Mouse (Mus musculus) ZHBTc4 (cell line): ENCODE data around the gene Ccdc34.

Experiments
- DNase-seq: peaks from one replicate; pipeline ENCODE4 v3.0.0-alpha.2; 2011; ENCODE audit warnings: low read depth, low spot score

Ccdc34 gene

DNA sequence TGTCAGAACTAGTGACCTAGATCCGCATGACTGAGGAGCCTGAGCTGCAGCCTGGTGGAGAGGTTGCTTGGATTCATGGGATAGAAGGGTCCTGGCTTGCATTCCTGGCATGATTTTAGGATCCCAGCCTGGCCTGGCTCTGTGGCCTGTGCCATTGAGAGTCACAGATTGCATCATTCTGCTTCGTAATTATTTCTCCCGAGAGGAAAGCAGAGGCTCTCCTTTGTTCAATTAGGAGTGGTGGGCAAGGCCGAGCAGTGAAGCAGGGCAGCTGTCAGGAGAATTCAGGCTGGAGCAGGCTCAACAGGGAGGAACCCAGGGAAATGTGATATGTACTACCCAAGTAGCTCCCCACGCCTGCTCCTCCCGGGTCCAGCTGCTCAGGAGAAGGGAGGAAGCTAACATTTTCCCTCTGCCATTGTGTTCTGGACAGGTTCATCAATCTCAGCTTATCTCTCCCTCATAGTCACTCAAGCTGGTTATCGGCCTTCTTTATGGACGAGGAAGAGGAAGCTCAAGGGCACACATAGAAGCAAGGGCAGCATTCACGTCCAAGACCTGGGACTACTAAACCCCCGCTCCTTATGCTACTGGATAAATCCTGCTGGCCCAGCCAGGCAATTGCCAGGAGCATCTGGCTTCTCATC, 162.2 kb downstream of the Ccdc34 start:
- DNase-seq: no peak

GRCm38 (mm10) chr2:110180316-110180670, 162.7 kb downstream of the Ccdc34 start:
- no peak for DNase-seq

- DNase-seq: no peak
Measured at GRCm38 (mm10) chr2:110181666-110182065, 164.0 kb downstream of the Ccdc34 start.

GRCm38 (mm10) chr2:110182248-110182647, 164.6 kb downstream of the Ccdc34 start:
- no peak for DNase-seq

- DNase-seq: no peak
Measured at GRCm38 (mm10) chr2:110182795-110183486, 165.3 kb downstream of the Ccdc34 start.

GRCm38 (mm10) chr2:110184071-110184470, 166.5 kb downstream of the Ccdc34 start:
- DNase-seq: no peak

GRCm38 (mm10) chr2:110186427-110186980, 168.9 kb downstream of the Ccdc34 start:
- no peak for DNase-seq

DNA sequence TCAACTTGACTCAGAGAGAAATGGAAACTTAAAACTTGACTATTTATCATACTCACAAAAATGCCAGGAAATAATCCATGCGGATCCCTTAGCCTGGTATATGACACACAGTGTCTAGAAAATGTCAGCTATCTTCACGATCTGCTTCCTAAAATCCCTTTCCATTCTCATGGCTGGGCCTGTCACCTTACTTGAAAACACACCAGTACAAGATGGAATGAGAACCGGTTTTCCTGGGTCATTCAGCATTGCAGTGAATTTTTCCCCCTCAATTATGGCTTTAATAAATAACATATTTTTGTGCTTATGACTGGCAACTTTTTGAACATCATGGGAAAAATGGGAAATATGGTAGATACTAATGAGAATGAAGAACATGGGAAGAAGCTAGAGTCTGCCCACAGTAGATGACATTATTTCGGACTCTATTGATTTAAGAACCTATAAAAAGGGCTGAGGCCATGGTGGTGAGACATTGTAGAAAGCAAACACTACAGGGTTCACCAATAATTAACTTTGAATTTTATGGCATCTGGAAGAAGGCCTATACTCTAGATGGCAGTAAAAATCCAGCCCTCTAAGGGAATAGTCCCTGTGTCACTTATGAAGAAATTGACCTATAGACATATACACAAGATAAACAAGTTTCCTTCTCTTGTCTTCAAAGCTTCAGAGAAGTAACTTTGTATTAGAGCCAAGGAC, 171.2 kb downstream of the Ccdc34 start:
- DNase-seq: no peak

- no peak for DNase-seq
Measured at GRCm38 (mm10) chr2:110190416-110190815, 172.8 kb downstream of the Ccdc34 start.

GRCm38 (mm10) chr2:110191186-110191690, 173.6 kb downstream of the Ccdc34 start:
- no peak for DNase-seq

- peak; percentile 59 for DNase-seq
Measured at GRCm38 (mm10) chr2:110191965-110192701, 174.5 kb downstream of the Ccdc34 start.

DNA sequence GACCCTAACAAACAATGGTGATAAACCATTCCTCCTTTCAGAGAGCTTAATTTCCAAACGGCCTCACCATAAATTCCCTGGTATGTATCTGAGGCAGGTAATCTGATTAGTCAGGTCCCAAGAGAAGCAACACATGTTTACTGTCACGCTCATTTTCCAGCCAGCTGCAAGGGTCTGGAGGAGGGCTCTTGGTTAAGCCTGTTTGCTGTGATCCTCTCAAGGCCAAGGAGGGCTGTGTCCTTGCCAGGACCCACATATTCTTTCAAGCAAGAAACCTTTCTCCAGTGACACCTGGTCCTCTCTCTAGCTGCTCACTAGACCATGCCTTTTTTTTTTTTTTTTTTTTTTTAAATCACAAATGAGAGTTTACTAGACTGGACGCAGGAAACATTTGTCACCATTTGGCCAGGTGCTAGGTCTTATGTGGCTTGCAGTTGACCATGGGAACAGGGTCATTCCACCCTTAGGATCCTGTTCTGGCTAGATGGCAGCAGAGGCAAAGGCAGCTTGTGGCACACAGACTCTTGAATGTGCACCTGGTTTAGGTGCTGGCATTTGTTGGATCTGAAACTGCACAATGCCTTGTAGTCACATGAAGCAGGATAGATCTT, 175.2 kb downstream of the Ccdc34 start:
- no peak for DNase-seq

- DNase-seq: no peak
Measured at GRCm38 (mm10) chr2:110196551-110196950, 178.9 kb downstream of the Ccdc34 start.

DNA sequence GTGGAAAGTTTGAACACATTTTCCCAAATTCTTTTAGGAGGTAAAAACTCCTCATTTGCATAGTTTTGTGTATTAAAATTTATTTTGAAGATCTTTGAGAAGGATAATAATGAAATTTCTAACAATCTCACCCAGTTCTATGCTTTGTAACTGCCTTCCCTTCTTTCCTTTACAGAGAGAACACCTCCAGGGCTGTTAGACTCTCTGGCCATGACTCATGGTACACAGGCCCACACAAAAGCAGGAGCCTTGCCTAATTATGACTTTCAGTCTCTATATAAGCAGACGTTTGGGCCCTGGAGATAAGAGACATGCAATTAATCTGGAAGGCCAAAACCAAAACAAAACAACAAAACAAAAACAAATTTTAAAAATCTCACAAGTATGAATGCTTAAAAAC, 182.0 kb downstream of the Ccdc34 start:
- no peak for DNase-seq

- DNase-seq: no peak
Measured at GRCm38 (mm10) chr2:110201770-110202169, 184.2 kb downstream of the Ccdc34 start.

- no peak for DNase-seq
Measured at GRCm38 (mm10) chr2:110202716-110203497, 185.3 kb downstream of the Ccdc34 start.

DNA sequence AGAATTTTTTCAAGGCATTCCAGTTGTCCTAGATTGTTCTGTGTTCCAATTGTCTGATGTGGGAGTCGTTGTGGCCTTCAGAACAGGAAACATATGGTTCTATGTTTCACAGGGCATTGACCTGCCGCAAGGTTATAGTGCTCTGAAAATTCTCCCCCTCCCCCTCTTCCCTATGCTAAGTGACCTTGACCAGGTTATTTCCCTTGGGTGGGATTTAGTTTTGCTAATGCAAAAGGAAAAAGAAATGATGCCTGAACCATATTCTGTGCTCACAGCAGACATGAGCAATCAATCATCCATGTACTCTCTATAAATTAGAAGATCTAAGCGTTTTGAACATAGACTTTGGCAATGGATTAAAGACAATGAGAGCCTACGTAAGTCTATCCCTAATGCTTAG, 186.6 kb downstream of the Ccdc34 start:
- no peak for DNase-seq

DNA sequence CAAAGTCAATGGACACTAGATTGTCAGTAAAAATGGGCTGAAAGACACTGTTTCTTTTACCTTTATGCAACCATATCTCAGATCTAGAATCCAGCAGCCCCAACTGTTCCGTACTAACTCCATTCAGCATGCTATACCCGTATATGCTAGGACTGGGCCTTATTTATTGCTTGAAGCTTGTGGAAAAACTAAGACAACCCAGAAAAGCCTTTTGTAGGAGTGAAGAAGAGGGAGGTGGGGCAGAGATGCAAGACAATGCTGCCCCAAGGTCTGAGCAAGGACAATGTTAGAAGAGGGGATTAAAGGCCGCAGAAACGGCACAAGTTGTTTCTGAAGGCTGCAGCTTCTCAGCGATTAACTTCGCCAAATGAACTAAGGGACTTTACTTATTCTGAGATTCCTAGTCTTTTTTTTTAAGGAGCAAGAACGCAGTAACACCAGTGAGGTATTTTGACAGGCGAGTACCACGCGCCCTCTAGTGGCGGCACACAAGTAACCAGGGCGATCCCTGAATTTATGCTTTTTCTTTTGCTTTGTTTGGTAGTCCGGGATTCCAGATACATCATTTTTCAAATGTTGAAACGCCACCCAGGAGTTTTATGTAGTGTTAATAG, 187.2 kb downstream of the Ccdc34 start:
- peak; percentile 72 for DNase-seq

DNA sequence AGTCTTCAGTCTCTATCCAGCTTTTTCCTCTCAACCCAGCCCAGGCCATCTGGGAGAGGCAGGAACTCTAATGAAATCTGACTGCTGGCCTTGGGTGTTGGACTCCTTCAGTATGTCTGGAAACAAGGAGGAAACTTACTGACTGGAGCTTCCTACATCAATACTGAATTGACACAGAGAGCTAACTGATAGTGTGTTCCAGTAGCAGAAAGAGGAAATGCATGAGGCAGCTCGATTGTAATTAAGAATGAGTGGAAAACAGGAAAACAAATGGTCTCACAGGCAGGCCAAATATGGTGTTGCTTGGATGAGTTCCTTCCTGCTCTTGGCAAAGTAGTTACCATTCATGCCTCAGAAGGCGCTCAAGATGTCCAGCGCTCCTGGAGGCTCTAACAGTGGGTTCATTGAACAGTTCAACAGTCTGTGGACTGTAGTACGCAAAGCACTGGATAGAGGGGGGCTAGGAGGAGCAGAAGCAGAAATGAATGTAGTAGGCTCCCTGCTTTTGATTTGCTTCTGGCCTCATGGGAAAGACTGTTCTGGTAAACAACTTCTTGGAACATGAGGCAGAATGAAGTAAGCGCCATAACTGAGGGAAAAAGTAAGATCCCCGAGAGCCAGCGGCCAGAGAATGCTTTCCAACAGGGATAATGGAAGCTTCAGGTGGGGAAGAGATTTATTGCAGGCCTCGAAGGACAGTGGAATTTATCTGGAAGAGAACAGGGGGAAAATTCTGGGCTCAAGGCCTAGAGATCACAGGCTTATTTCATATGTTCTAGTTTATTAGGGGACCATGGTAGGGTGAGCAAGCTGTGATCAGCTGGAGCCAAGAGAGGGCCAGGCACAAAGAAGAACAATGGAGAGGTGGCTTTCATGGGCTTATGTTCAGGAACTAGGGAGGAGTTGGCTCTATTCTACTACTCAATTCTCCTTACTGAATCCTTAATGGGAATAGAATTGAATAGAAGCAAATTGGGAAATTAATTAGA, 193.2 kb downstream of the Ccdc34 start:
- DNase-seq: no peak
